Mouse (Mus musculus): ENCODE measurements around the gene Senp6.

GRCm38 (mm10) chr9:80188324-80188893 is 121.7 kb downstream of the Senp6 start:
- no peak for TF ChIP-seq E2F4 (IDR thresholded peaks at IDR 0.05; ENCODE audit: insufficient read depth)
- no peak for TF ChIP-seq POLR2A (IDR thresholded peaks at IDR 0.05; ENCODE audit: insufficient read length, low read depth)

Data from myocyte (in vitro differentiated cells).